Mouse (Mus musculus) C2C12 (cell line): ENCODE data around the gene Dock1. TPM values are rescaled to one million over a fixed set of nuclear protein-coding genes. Genes with fewer than 3 reads are reported as not detected.

Experiments used
- H3K27me3 ChIP-seq: one replicate; pipeline ENCODE4 v1.6.1; 2011; ENCODE audit not compliant: control insufficient read depth, insufficient read depth, insufficient read length
- H3K36me3 ChIP-seq: one replicate; pipeline ENCODE4 v1.6.1; 2011; ENCODE audit not compliant: control insufficient read depth, insufficient read depth
- H3K4me3 ChIP-seq: one replicate; pipeline ENCODE4 v1.5.1; 2011; ENCODE audit warnings: mild to moderate bottlenecking, control low read depth; ENCODE audit not compliant: poor library complexity, insufficient read depth, severe bottlenecking
- H3K79me2 ChIP-seq: one replicate; pipeline ENCODE4 v1.6.1; 2011; ENCODE audit not compliant: control insufficient read depth, insufficient read depth
- H3K79me3 ChIP-seq: one replicate; pipeline ENCODE4 v1.6.1; 2011; ENCODE audit warnings: low read depth, control low read depth
- H3ac ChIP-seq: one replicate; pipeline ENCODE3; 2011; ENCODE audit warnings: low read depth; ENCODE audit not compliant: control insufficient read depth, insufficient read length
- CEBPB ChIP-seq: IDR thresholded peaks from one replicate; pipeline ENCODE4 v1.6.1; 2011; ENCODE audit warnings: low read depth, mild to moderate bottlenecking, control low read depth, moderate library complexity
- CTCF ChIP-seq: IDR thresholded peaks from one replicate; pipeline ENCODE4 v1.5.1; 2011; ENCODE audit not compliant: control insufficient read depth, insufficient read depth, insufficient read length
- FOSL1 ChIP-seq: IDR thresholded peaks from one replicate; pipeline ENCODE4 v1.8.0; 2011; ENCODE audit warnings: mild to moderate bottlenecking, low read length; ENCODE audit not compliant: poor library complexity, insufficient read depth, severe bottlenecking
- MAX ChIP-seq: IDR thresholded peaks from one replicate; pipeline ENCODE4 v1.6.1; 2011; ENCODE audit warnings: mild to moderate bottlenecking, control low read depth
- MYOD1 ChIP-seq: IDR thresholded peaks from one replicate; pipeline ENCODE4 v1.6.1; 2011; ENCODE audit warnings: low read depth; ENCODE audit not compliant: control insufficient read depth, insufficient read length
- MYOG ChIP-seq: IDR thresholded peaks from one replicate; pipeline ENCODE4 v1.6.1; 2011; ENCODE audit not compliant: control insufficient read depth, insufficient read length; ENCODE audit errors: extremely low read depth
- USF1 ChIP-seq: IDR thresholded peaks from one replicate; pipeline ENCODE4 v1.6.1; 2011; ENCODE audit warnings: low read depth, mild to moderate bottlenecking, control low read depth, moderate library complexity
- polyA plus RNA-seq: library from polyadenylated mRNA; unstranded; fragments of >200 nt; fragmentation: generic; extraction: Trizol; gene quantifications from one replicate; pipeline ENCODE4 v1.2.1, GENCODE M21; 2012; ENCODE audit warnings: missing spikeins

The Dock1 gene
- polyA plus RNA-seq, 1 experiment = 12.1 TPM

- Histone ChIP-seq H3K79me2 (peaks cover 63% of the 10 kb centered on the region), H3ac (no peak overlapping the region), H3K36me3 (no peaks in the 10 kb centered on the region), H3K79me3 (peaks cover 26% of the 10 kb centered on the region), H3K27me3 (no peaks in the 10 kb centered on the region), H3K4me3 (no peak overlapping the region)
- TF ChIP-seq USF1 (no peak), MAX (no peak), MYOD1 (no peak), MYOG (no peak), CTCF (no peak), FOSL1 (no peak), CEBPB (no peak)
Measured at GRCm38 (mm10) chr7:134696126-134696979, 25.9 kb downstream of the Dock1 start.

DNA sequence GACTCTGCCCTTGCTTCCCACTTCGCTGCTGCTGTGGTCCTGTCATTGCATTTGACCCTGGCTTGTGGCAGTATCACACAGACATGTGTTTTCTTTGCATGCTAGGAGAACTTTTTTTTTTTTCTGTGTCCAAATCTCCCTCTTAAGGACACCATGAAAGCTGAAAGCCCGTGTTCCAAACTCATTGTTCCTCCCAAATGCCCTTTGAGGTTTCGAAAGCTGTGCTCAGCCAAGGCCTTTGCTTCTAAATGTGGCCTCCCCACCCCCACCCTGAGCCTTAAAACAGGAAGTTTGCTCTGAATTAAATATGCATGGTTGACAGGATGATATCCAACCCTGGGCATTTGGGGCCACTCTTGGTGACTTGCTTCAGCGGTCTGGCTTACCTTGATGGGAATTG, 27.0 kb downstream of the Dock1 start:
- Histone ChIP-seq H3K27me3 (no peaks in the 10 kb centered on the region), H3K4me3 (no peak overlapping the region), H3K36me3 (no peaks in the 10 kb centered on the region), H3K79me2 (peaks cover 62% of the 10 kb centered on the region), H3ac (no peak overlapping the region), H3K79me3 (peaks cover 28% of the 10 kb centered on the region)
- TF ChIP-seq MYOD1 = no peak
- no peak for TF ChIP-seq MAX
- TF ChIP-seq CTCF = no peak
- no peak for TF ChIP-seq MYOG
- TF ChIP-seq USF1 = no peak
- no peak for TF ChIP-seq CEBPB
- TF ChIP-seq FOSL1 = no peak

DNA sequence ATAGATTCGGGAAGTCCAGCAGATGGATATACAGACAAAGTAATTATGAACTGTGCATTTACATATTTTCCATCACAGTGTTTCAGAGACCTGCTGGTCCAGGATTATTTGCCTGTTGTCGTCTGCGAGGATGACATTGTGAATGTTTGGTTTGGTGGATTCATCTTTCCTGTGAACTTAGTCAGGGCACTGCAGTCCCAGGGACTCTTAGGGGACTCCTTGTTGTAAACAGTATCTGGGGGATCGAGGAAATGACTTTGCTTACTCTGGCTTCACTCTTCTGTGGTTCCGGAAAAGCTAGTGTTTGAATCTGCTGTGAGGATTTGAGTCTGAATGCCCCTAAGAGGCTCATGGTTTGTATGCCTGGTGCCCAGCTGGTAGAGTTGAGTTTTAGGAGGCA, 27.8 kb downstream of the Dock1 start:
- Histone ChIP-seq H3K79me2 (peaks cover 65% of the 10 kb centered on the region), H3K27me3 (no peaks in the 10 kb centered on the region), H3ac (no peak overlapping the region), H3K79me3 (peaks cover 25% of the 10 kb centered on the region), H3K36me3 (no peaks in the 10 kb centered on the region), H3K4me3 (no peak overlapping the region)
- TF ChIP-seq FOSL1 (no peak), CTCF (no peak), MYOG (no peak)

GRCm38 (mm10) chr7:134700001-134700400, 29.5 kb downstream of the Dock1 start:
- H3K27me3 ChIP-seq = no peaks in the 10 kb centered on the region
- no peak overlapping the region for H3ac ChIP-seq
- peaks cover 24% of the 10 kb centered on the region for H3K79me3 ChIP-seq
- peaks cover 68% of the 10 kb centered on the region for H3K79me2 ChIP-seq
- no peak overlapping the region for H3K4me3 ChIP-seq
- no peak for TF ChIP-seq CEBPB
- no peak for TF ChIP-seq MYOD1
- TF ChIP-seq CTCF = no peak
- TF ChIP-seq MAX = no peak
- TF ChIP-seq FOSL1 = no peak
- TF ChIP-seq MYOG = no peak
- TF ChIP-seq USF1 = no peak
- H3K36me3 ChIP-seq = no peaks in the 10 kb centered on the region

GRCm38 (mm10) chr7:134702481-134702880, 32.0 kb downstream of the Dock1 start:
- TF ChIP-seq MYOG (no peak), MAX (no peak), FOSL1 (no peak), CTCF (no peak), USF1 (no peak), CEBPB (no peak), MYOD1 (no peak)
- H3K79me2 ChIP-seq = peaks cover 75% of the 10 kb centered on the region
- H3K79me3 ChIP-seq = peaks cover 33% of the 10 kb centered on the region
- H3K4me3 ChIP-seq = no peak overlapping the region
- no peaks in the 10 kb centered on the region for H3K36me3 ChIP-seq
- no peak overlapping the region for H3ac ChIP-seq
- H3K27me3 ChIP-seq = no peaks in the 10 kb centered on the region
